Mouse (Mus musculus): ENCODE data around the gene Snx14.

DNA sequence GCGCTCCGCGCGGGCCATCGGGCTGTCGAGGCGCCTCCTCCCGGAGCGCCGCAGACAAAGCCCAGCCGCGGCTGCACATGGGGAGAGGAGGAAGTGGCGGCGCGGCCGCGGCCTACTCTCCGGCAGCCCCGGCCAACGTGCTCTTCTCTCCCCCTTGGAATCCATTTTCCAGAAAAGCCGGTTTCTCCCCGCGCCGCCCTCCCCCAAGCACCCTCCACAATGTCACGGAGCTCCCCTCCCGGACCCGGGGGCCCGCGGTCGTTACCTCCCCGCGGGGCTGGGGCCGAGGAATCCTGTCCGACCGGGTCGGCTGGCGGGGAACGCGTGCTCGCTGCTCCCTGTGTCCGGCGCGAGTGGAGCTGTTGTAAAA, 43.0 kb upstream of the Snx14 start:
- TF ChIP-seq CTCF (IDR thresholded peaks at IDR 0.05; ENCODE audit: low read depth) (no peak), EP300 (optimal IDR thresholded peaks at IDR 0.05) (no peak)
